Mouse (Mus musculus) layer of hippocampus, adult 8-10 months (tissue): ENCODE measurements around the gene 1700001F09Rik. TPM values are rescaled to one million over a fixed set of nuclear protein-coding genes. Genes with fewer than 3 reads are reported as not detected.
"Not testable (repeated sequence)": the region's sequence is repeated elsewhere in the genome, so short reads cannot be mapped to it uniquely, and the experiment has no call there.

Experiments used
- DNase-seq, 2 experiments: peaks; one replicate each; pipeline ENCODE4 v3.0.0; 2022; ENCODE audit warnings: low spot score in 2 of 2
- total RNA-seq, 4 experiments: library from RNA; stranded (reverse); gene quantifications; 2 replicates each; pipeline ENCODE4 v1.2.4; 2022

1700001F09Rik gene
- not detected for total RNA-seq

GRCm38 (mm10) chr14:43347711-43348110 is at the start of gene 1700001F09Rik:
Gene 1700001F09Rik (minus strand): TSS chr14:43347811.
- DNase-seq: not testable (repeated sequence)

- DNase-seq: not testable (repeated sequence)
Observed at GRCm38 (mm10) chr14:43361713-43362112, 14.1 kb upstream of the 1700001F09Rik start.

- DNase-seq: not testable (repeated sequence)
Observed at GRCm38 (mm10) chr14:43359246-43359645, 11.6 kb upstream of the 1700001F09Rik start.

- DNase-seq: not testable (repeated sequence)
Observed at GRCm38 (mm10) chr14:43357496-43357895, 9.9 kb upstream of the 1700001F09Rik start.

GRCm38 (mm10) chr14:43352944-43353343 is 5.3 kb upstream of the 1700001F09Rik start:
- not testable (repeated sequence) for DNase-seq

- not testable (repeated sequence) for DNase-seq
Observed at GRCm38 (mm10) chr14:43337646-43338045, 10.0 kb downstream of the 1700001F09Rik start.

- DNase-seq: not testable (repeated sequence)
Observed at GRCm38 (mm10) chr14:43331362-43331880, 16.2 kb downstream of the 1700001F09Rik start.

GRCm38 (mm10) chr14:43328603-43329002 is 19.0 kb downstream of the 1700001F09Rik start:
- DNase-seq: not testable (repeated sequence)

- DNase-seq: not testable (repeated sequence)
Observed at GRCm38 (mm10) chr14:43319516-43319915, 28.1 kb downstream of the 1700001F09Rik start.

GRCm38 (mm10) chr14:43293503-43293902 is 54.1 kb downstream of the 1700001F09Rik start, which contains the start of gene Gm8127:
Gene Gm8127 (minus strand): TSS chr14:43293832.
- not testable (repeated sequence) for DNase-seq

Other genes starting within 250 kb of the 1700001F09Rik start
- under 1 TPM in 1 of 4 experiments, not detected in 3; 0.19 TPM for gene Gm8104, start 247.2 kb downstream of the 1700001F09Rik start, total RNA-seq
- gene Gm7233, start 167.9 kb downstream of the 1700001F09Rik start, total RNA-seq: under 1 TPM in 1 of 4 experiments, not detected in 3; 0.25 TPM
- gene Gm8122, start 112.5 kb downstream of the 1700001F09Rik start, total RNA-seq: not detected
- gene Gm8126, start 89.2 kb downstream of the 1700001F09Rik start, total RNA-seq: not detected
- not detected for gene Gm9732, start 72.8 kb downstream of the 1700001F09Rik start, total RNA-seq
- gene Gm8127, start 54.0 kb downstream of the 1700001F09Rik start, total RNA-seq: not detected
- not detected for gene Gm8138, start 68.5 kb upstream of the 1700001F09Rik start, total RNA-seq
- gene Gm5799, start 195.8 kb upstream of the 1700001F09Rik start, total RNA-seq: not detected
- not detected for gene Gm17654, start 231.3 kb upstream of the 1700001F09Rik start, total RNA-seq